Mouse (Mus musculus): ENCODE data around the gene Olfr785. TPM values are rescaled to one million over a fixed set of nuclear protein-coding genes. Genes with fewer than 3 reads are reported as not detected.
"Not testable (repeated sequence)": the region's sequence is repeated elsewhere in the genome, so short reads cannot be mapped to it uniquely, and the experiment has no call there.

The Olfr785 gene
- not detected in 2 replicates for total RNA-seq (2017)

- no peak for ATAC-seq (replicated peaks in 1 of 2; ENCODE audit: insufficient read depth in 1 of 2, low FRiP score in 2 of 2, low TSS enrichment in 1 of 2, low read depth in 1 of 2, poor library complexity in 2 of 2, severe bottlenecking in 2 of 2)
Measured at GRCm38 (mm10) chr10:129405126-129405525, at the start of gene Olfr785. Gene Olfr785, plus strand, starts transcription at chr10:129405426.

DNA sequence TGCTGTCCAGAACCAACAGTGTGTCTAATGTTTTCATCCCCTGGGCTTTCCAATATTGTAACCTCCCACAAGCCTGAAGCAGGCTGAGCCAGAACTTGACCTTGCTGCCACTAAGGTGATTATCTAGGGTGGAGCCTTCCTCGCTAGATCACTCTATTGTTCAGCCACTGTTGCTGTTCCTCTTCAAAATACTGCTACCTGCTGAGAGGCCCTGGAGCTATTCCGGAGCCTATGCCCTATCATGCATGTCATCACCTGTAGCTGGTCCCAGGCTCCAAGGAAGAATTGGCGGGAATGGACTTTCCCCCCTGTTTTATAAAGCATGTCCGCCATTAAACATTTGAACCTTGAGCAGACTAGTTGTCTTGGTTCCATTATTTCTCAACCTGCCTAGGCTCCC, 48.7 kb upstream of the Olfr785 start:
- ATAC-seq (replicated peaks in 1 of 2; ENCODE audit: insufficient read depth in 1 of 2, low FRiP score in 2 of 2, low TSS enrichment in 1 of 2, low read depth in 1 of 2, poor library complexity in 2 of 2, severe bottlenecking in 2 of 2): not testable (repeated sequence)

DNA sequence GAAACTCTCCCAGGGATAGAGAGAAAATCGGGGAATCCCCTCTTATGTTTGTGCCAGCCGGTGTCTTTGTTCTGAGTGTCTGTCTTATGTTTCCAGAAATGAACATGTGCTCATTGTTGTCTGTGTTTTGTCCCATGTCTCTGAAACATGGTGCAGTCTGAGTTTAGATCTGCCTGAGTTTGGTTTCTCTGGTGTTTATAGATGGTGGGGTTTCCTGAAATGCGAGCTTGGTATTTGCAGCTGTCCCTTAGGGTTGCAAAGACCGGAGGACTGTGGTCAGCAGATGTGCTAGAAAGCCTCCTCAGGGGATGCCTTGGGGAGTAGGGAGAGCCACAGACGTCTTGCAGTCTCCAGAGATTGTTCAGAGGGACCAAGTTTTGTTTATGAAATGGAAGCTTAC, 47.9 kb upstream of the Olfr785 start:
- no peak for ATAC-seq (replicated peaks in 1 of 2; ENCODE audit: insufficient read depth in 1 of 2, low FRiP score in 2 of 2, low TSS enrichment in 1 of 2, low read depth in 1 of 2, poor library complexity in 2 of 2, severe bottlenecking in 2 of 2)

DNA sequence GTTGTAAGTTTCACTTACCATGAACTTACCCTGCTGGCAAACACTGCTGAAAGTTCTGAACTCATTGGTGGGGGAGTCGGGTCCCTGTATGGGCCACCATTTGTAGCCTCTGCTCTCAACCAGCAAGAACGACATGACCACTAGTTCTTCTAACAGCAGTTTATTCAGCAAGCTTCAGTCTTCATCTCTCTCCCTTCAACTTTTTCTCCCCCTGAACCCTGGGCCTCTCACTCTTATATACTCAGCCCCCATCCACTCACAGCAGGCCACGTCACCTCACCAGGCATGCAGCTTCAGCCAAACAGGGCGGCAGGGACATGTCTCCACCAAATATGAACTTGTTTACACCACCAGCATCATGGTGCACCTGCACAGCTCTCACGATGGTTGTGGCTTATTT, 31.2 kb upstream of the Olfr785 start:
- ATAC-seq (replicated peaks in 1 of 2; ENCODE audit: insufficient read depth in 1 of 2, low FRiP score in 2 of 2, low TSS enrichment in 1 of 2, low read depth in 1 of 2, poor library complexity in 2 of 2, severe bottlenecking in 2 of 2): not testable (repeated sequence)

GRCm38 (mm10) chr10:129383783-129384182, 21.4 kb upstream of the Olfr785 start, which contains the start of gene Olfr784:
Gene Olfr784, plus strand, starts transcription at chr10:129384083.
- ATAC-seq (replicated peaks in 1 of 2; ENCODE audit: insufficient read depth in 1 of 2, low FRiP score in 2 of 2, low TSS enrichment in 1 of 2, low read depth in 1 of 2, poor library complexity in 2 of 2, severe bottlenecking in 2 of 2): no peak

DNA sequence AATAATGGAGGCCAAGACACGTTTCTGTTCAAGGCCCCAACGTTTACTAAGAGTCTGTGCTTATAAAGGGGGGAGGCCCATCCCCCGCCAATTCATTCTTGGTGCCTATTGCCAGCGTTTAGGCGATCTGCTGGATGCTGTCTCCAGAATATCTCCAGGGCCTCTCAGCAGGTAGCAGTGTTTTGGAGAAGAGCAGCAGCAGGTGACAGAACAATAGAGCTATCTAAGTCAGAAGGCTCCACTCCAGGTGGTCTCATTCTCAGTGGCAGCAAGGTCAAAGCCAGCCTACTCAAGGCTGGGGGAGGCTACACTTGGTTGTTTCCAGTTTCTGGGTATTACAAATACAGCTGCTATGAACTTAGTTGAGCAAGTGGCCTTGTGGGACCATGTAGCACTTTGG, 4.3 kb upstream of the Olfr785 start:
- no peak for ATAC-seq (replicated peaks in 1 of 2; ENCODE audit: insufficient read depth in 1 of 2, low FRiP score in 2 of 2, low TSS enrichment in 1 of 2, low read depth in 1 of 2, poor library complexity in 2 of 2, severe bottlenecking in 2 of 2)

GRCm38 (mm10) chr10:129427006-129427405, 21.8 kb downstream of the Olfr785 start, which contains the start of gene Olfr786:
Gene Olfr786, plus strand, starts transcription at chr10:129427306.
- ATAC-seq (replicated peaks in 1 of 2; ENCODE audit: insufficient read depth in 1 of 2, low FRiP score in 2 of 2, low TSS enrichment in 1 of 2, low read depth in 1 of 2, poor library complexity in 2 of 2, severe bottlenecking in 2 of 2): no peak

Other genes with a start within 250 kb of the Olfr785 start
- not detected in 2 replicates for gene Olfr771, start 240.7 kb upstream of the Olfr785 start, total RNA-seq (2017)
- not detected in 2 replicates for gene Olfr772, start 227.5 kb upstream of the Olfr785 start, total RNA-seq (2017)
- gene Olfr773, start 218.0 kb upstream of the Olfr785 start, total RNA-seq (2017): not detected in 2 replicates
- gene Olfr774, start 169.2 kb upstream of the Olfr785 start, total RNA-seq (2017): not detected in 2 replicates
- gene Olfr775, start 157.0 kb upstream of the Olfr785 start, total RNA-seq (2017): not detected in 2 replicates
- not detected in 2 replicates for gene Olfr776, start 146.3 kb upstream of the Olfr785 start, total RNA-seq (2017)
- not detected in 2 replicates for gene Olfr777, start 133.9 kb upstream of the Olfr785 start, total RNA-seq (2017)
- not detected in 2 replicates for gene Olfr780, start 87.3 kb upstream of the Olfr785 start, total RNA-seq (2017)
- gene Olfr781, start 76.6 kb upstream of the Olfr785 start, total RNA-seq (2017): not detected in 2 replicates
- not detected in 2 replicates for gene Olfr782, start 56.6 kb upstream of the Olfr785 start, total RNA-seq (2017)
- not detected in 2 replicates for gene Olfr784, start 21.3 kb upstream of the Olfr785 start, total RNA-seq (2017)
- not detected in 2 replicates for gene Olfr786, start 21.9 kb downstream of the Olfr785 start, total RNA-seq (2017)
- gene Olfr787, start 56.4 kb downstream of the Olfr785 start, total RNA-seq (2017): not detected in 2 replicates
- not detected in 2 replicates for gene Olfr788, start 65.6 kb downstream of the Olfr785 start, total RNA-seq (2017)
- gene Olfr789, start 79.3 kb downstream of the Olfr785 start, total RNA-seq (2017): not detected in 2 replicates
- gene Olfr790, start 93.1 kb downstream of the Olfr785 start, total RNA-seq (2017): not detected in 2 replicates
- not detected in 2 replicates for gene Olfr791, start 116.4 kb downstream of the Olfr785 start, total RNA-seq (2017)
- not detected in 2 replicates for gene Olfr792, start 133.7 kb downstream of the Olfr785 start, total RNA-seq (2017)
- not detected in 2 replicates for gene Olfr794, start 162.2 kb downstream of the Olfr785 start, total RNA-seq (2017)
- gene Olfr796, start 207.1 kb downstream of the Olfr785 start, total RNA-seq (2017): not detected in 2 replicates
- gene Olfr798, start 222.5 kb downstream of the Olfr785 start, total RNA-seq (2017): not detected in 2 replicates
- not detected in 2 replicates for gene Olfr799, start 232.1 kb downstream of the Olfr785 start, total RNA-seq (2017)

Measured in hematopoietic stem cell, adult 5-6 weeks (primary cell).